Comparison of ENCODE assay signal across 9 mouse cellular contexts in genomic region chrX:142314307-142315024, GRCm38 (mm10). TPM values are rescaled to one million over a fixed set of nuclear protein-coding genes. Genes with fewer than 3 reads are reported as not detected.
DNase-seq lines count a peak whose midpoint lies in the region; ATAC-seq and TF ChIP-seq lines count a peak whose summit lies in the region.
"Had no signal": no experiment of that assay in that cellular context is flagged by ENCODE, and none has a peak within 500 bp of the region (broad histone marks: within the 10 kb centered on the region; RNA-seq: fewer than 3 reads in every experiment).

No protein-coding gene starts in this region.

- H3K9ac ChIP-seq in MEL (ENCODE audit: control insufficient read depth, low read depth, low read length, poor library complexity, severe bottlenecking), result no peak overlapping the region
- H3K9ac ChIP-seq: limb, embryonic 15.5 days had no signal

- WGBS in forebrain, embryonic 10.5 days, result 54% methylated on average over 11 of the region's 11 CpGs

- TF ChIP-seq RAD21 in MEL (IDR thresholded peaks at IDR 0.05; ENCODE audit: low read depth, low read length), result peak; percentile 83

- DNase-seq in MEL (ENCODE audit: low read depth, low spot score), result peak; percentile 73
- DNase-seq in brain, embryonic 14.5 days (ENCODE audit: low read depth), result peak; percentile 87
- peak; percentile 57 for DNase-seq in forebrain, embryonic 10.5 days (ENCODE audit: extremely low spot score, low spot score)
- DNase-seq in heart, postnatal 4 days, result peak; percentile 76
- DNase-seq in layer of hippocampus, postnatal 10 days (ENCODE audit: low spot score in 2 of 2), result peak; percentile 78 to 83
- peak; percentile 73 for DNase-seq in lung, postnatal 36 days
- DNase-seq in right cerebral cortex, postnatal 10 days (ENCODE audit: low spot score in 2 of 2), result peak; percentile 82 to 84

- no peaks in the 10 kb centered on the region for H3K79me2 ChIP-seq in MEL (ENCODE audit: control insufficient read depth, insufficient read depth, low read length, poor library complexity)

- no peak for TF ChIP-seq POLR2A in MEL (IDR thresholded peaks at IDR 0.05; ENCODE audit: control insufficient read depth in 1 of 2, insufficient read depth in 1 of 2, low read depth in 1 of 2, low read length in 2 of 2, poor library complexity in 1 of 2)
- TF ChIP-seq POLR2A in brain, embryonic 14.5 days (IDR thresholded peaks at IDR 0.05; ENCODE audit: borderline replicate concordance, extremely low read depth, insufficient read depth, insufficient read length, poor library complexity, severe bottlenecking), result no peak

- no peak for TF ChIP-seq EP300 in MEL (IDR thresholded peaks at IDR 0.05; ENCODE audit: low read depth in 1 of 2, low read length in 2 of 2)

- peak; percentile 59 to 89 (median 79) for TF ChIP-seq CTCF in MEL (IDR thresholded peaks at IDR 0.05 in 2 of 3, conservative IDR thresholded peaks at IDR 0.05 in 1 of 3; ENCODE audit: control insufficient read depth in 1 of 3, insufficient read depth in 1 of 3, low read depth in 2 of 3, low read length in 3 of 3, poor library complexity in 1 of 3, severe bottlenecking in 1 of 3)
- TF ChIP-seq CTCF in brain, embryonic 14.5 days (IDR thresholded peaks at IDR 0.05; ENCODE audit: borderline replicate concordance, extremely low read depth, insufficient read depth, insufficient read length), result peak; percentile 72; the same call in 1 of the 2 replicates

- H3K9me3 ChIP-seq in MEL (replicated peaks; ENCODE audit: insufficient read depth, low read length), result no peaks in the 10 kb centered on the region
- H3K9me3 ChIP-seq in forebrain, embryonic 10.5 days, result no peaks in the 10 kb centered on the region
- H3K9me3 ChIP-seq: limb, embryonic 15.5 days had no signal

- no peak overlapping the region for H3K27ac ChIP-seq in MEL (ENCODE audit: control insufficient read depth, low read depth, low read length)
- no peak overlapping the region for H3K27ac ChIP-seq in forebrain, embryonic 10.5 days
- H3K27ac ChIP-seq: limb, embryonic 15.5 days had no signal

- ATAC-seq in activated CD4-positive, CD25-positive, alpha-beta regulatory T cell, adult 4 months, result no peak

- peaks cover 0 to under 1% of the 10 kb centered on the region in 2 experiments; a peak in 1 of 4 replicates for H3K36me3 ChIP-seq in MEL (ENCODE audit: control insufficient read depth in 1 of 2, insufficient read depth in 2 of 2, low read length in 2 of 2)
- H3K36me3 ChIP-seq in forebrain, embryonic 10.5 days (replicated peaks), result no peaks in the 10 kb centered on the region
- H3K36me3 ChIP-seq: limb, embryonic 15.5 days had no signal

- H3K4me3 ChIP-seq in MEL (ENCODE audit: control insufficient read depth in 1 of 2, insufficient read depth in 1 of 2, low read depth in 2 of 2, low read length in 2 of 2), result no peak overlapping the region
- no peak overlapping the region for H3K4me3 ChIP-seq in forebrain, embryonic 10.5 days
- H3K4me3 ChIP-seq: limb, embryonic 15.5 days had no signal

- H3K4me1 ChIP-seq in MEL (ENCODE audit: control insufficient read depth in 1 of 2, insufficient read depth in 2 of 2, low read length in 2 of 2), result no peaks in the 10 kb centered on the region
- H3K4me1 ChIP-seq in forebrain, embryonic 10.5 days, result no peaks in the 10 kb centered on the region
- H3K4me1 ChIP-seq: limb, embryonic 15.5 days had no signal

- peaks cover 0 to 3% of the 10 kb centered on the region in 2 experiments; a peak in 1 of 4 replicates for H3K27me3 ChIP-seq in MEL (ENCODE audit: control insufficient read depth in 1 of 2, insufficient read depth in 2 of 2, low read length in 2 of 2)
- peaks cover 62% of the 10 kb centered on the region for H3K27me3 ChIP-seq in forebrain, embryonic 10.5 days (ENCODE audit: poor library complexity, severe bottlenecking)

TF ChIP-seq in MEL, 35 proteins besides CTCF, POLR2A, EP300 and RAD21:
- no peak for TF ChIP-seq NELFE (IDR thresholded peaks at IDR 0.05; ENCODE audit: low read depth, low read length)
- TF ChIP-seq USF1 (IDR thresholded peaks at IDR 0.05; ENCODE audit: low read depth, low read length), result peak; percentile 44; the same call in 1 of the 2 replicates
- no peak for TF ChIP-seq KAT2A (conservative IDR thresholded peaks at IDR 0.05; ENCODE audit: low read depth, low read length)
- no peak for TF ChIP-seq ELF1 (IDR thresholded peaks at IDR 0.05; ENCODE audit: low read depth, low read length)
- no peak for TF ChIP-seq MXI1 (IDR thresholded peaks at IDR 0.05; ENCODE audit: low read depth, low read length)
- peak; percentile 92 for TF ChIP-seq SMC3 (IDR thresholded peaks at IDR 0.05; ENCODE audit: low read depth, low read length)
- TF ChIP-seq ZNF384 (IDR thresholded peaks at IDR 0.05; ENCODE audit: low read depth, low read length), result peak; percentile 88
- no peak for TF ChIP-seq MAX (IDR thresholded peaks at IDR 0.05; ENCODE audit: low read length)
- TF ChIP-seq ZC3H11A (IDR thresholded peaks at IDR 0.05; ENCODE audit: low read depth, low read length), result peak; percentile 73
- TF ChIP-seq JUND (IDR thresholded peaks at IDR 0.05; ENCODE audit: low read depth, low read length), result no peak
- TF ChIP-seq CHD1 (IDR thresholded peaks at IDR 0.05; ENCODE audit: low read depth, low read length), result no peak

RNA-seq across cellular contexts. Expression of gene Kcne1l, which starts 8.4 kb away (rescaled TPM):
- not detected in 2 replicates for total RNA-seq in MEL (2012; rRNA removed)
- polyA plus RNA-seq in MEL (2012; ENCODE audit: insufficient read depth in 1 of 2, insufficient read length in 2 of 2, low read depth in 1 of 2, low replicate concordance in 2 of 2, missing spikeins in 1 of 2), result not detected
- polyA plus RNA-seq in brain, embryonic 14.5 days (2012; rRNA removed), result 31.3 and 34.0 TPM in 2 replicates
- 10.0 and 10.3 TPM in 2 replicates for polyA plus RNA-seq in forebrain, embryonic 10.5 days (2016; fragmentation: Nextera tagmentation; extraction: Ambion mirVana)
- 1 to 10 TPM; 2.2 to 3.1 TPM for total RNA-seq in heart, postnatal 4 days (2021)
- 10 to 100 TPM; 27.6 to 30.8 TPM for total RNA-seq in layer of hippocampus, postnatal 10 days (2021)
- polyA plus RNA-seq in activated CD4-positive, CD25-positive, alpha-beta regulatory T cell, adult 4 months (2017; shearing (Covaris generic)), result not detected

Comparison
In these comparisons a context has a peak if more than half of its experiments do, and no peak if none do; other contexts are left out.
1. RNA of gene Kcne1l, which starts 8.4 kb away (polyA plus RNA-seq): 31.3 to 34.0 TPM in brain, embryonic 14.5 days and 10.0 to 10.3 TPM in forebrain, embryonic 10.5 days; not detected in MEL and not detected in activated CD4-positive, CD25-positive, alpha-beta regulatory T cell, adult 4 months; every median in the first group is over 10 times any median in the second.
2. Peak in every context shown above with its lines, with median percentiles within 50 percentile points of each other: DNase-seq.